Mouse (Mus musculus) gastrocnemius, postnatal 25 days (tissue): ENCODE data around the gene Kif6. TPM values are rescaled to one million over a fixed set of nuclear protein-coding genes. Genes with fewer than 3 reads are reported as not detected.

ENCODE experiments used
- DNase-seq: peaks from one replicate; pipeline ENCODE4 v3.0.0; 2022
- total RNA-seq, 2 experiments: library from RNA; stranded (reverse); gene quantifications; 1 replicate in 1 of 2; 2 replicates in 1 of 2; pipeline ENCODE4 v1.2.3; 2021

The Kif6 gene
- total RNA-seq, 2 experiments from 2014 or later = 0.19 TPM; not detected in 1

- DNase-seq = no peak
These were observed 312.7 kb downstream of the Kif6 start for GRCm38 (mm10) chr17:49927611-49928010.

GRCm38 (mm10) chr17:49933806-49934205 lies 318.9 kb downstream of the Kif6 start:
- DNase-seq = no peak

- no peak for DNase-seq
These were observed 319.6 kb downstream of the Kif6 start for GRCm38 (mm10) chr17:49934586-49934985.

GRCm38 (mm10) chr17:49935602-49936205 lies 320.8 kb downstream of the Kif6 start:
- DNase-seq = peak; percentile 48

GRCm38 (mm10) chr17:49936214-49936613 lies 321.3 kb downstream of the Kif6 start:
- DNase-seq = no peak

- DNase-seq = no peak
These were observed 324.2 kb downstream of the Kif6 start for GRCm38 (mm10) chr17:49939146-49939545.

GRCm38 (mm10) chr17:49942674-49943073 lies 327.7 kb downstream of the Kif6 start:
- DNase-seq = no peak

GRCm38 (mm10) chr17:49951491-49951855 lies 336.5 kb downstream of the Kif6 start:
- peak; percentile 18 for DNase-seq

GRCm38 (mm10) chr17:49951856-49952607 lies 337.1 kb downstream of the Kif6 start:
- peak; percentile 15 for DNase-seq

- DNase-seq = no peak
These were observed 344.1 kb downstream of the Kif6 start for GRCm38 (mm10) chr17:49959021-49959420.

Other genes starting within 250 kb of the Kif6 start
- gene Mocs1, start 186.8 kb upstream of the Kif6 start, total RNA-seq = 10 to 100 TPM; 16.1 to 20.3 TPM
- 1 to 10 TPM; 4.9 to 5.0 TPM for gene Daam2, start 50.8 kb upstream of the Kif6 start, total RNA-seq